Mouse (Mus musculus): ENCODE results near the gene Ppfia1.

DNA sequence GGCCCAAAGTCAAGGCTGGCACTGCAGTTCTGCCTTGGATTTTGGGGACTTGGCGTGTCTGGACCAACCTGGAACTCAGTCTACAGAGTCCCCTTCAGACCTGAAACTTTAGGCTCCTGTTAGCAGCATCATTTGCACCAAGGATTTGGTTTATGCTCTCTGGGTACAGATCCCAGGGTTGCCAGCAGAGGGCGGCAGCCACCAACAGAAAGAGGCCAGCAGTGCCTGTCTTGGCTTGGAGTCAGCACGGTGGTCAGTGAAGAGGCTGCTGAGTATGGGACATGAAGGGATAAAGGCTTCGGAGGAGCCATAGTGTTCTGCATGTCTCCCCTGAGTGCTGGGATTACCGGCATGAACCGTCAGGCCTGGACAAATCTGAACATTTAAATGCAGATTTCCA is 32.1 kb upstream of the Ppfia1 start:
- TF ChIP-seq CTCF (IDR thresholded peaks at IDR 0.05; ENCODE audit: borderline replicate concordance, insufficient read depth, low read depth, low read length), result peak; percentile 90
- no peak for TF ChIP-seq POLR2A (IDR thresholded peaks at IDR 0.05; ENCODE audit: borderline replicate concordance, insufficient read depth, low read length)

Measured in cerebellum, adult 2 months (tissue).